Mouse (Mus musculus): ENCODE data around the gene Kdsr. TPM values are rescaled to one million over a fixed set of nuclear protein-coding genes. Genes with fewer than 3 reads are reported as not detected.
"Not testable (repeated sequence)": the region's sequence is repeated elsewhere in the genome, so short reads cannot be mapped to it uniquely, and the experiment has no call there.

The Kdsr gene
- polyA plus RNA-seq, 1 experiment: 9.5 TPM

- DNase-seq (ENCODE audit: low read depth): peak; percentile 31
- peak; percentile 31; the same call in 1 of the 2 replicates for TF ChIP-seq CTCF (IDR thresholded peaks at IDR 0.05; ENCODE audit: borderline replicate concordance, extremely low read depth, insufficient read depth, insufficient read length)
- no peak for TF ChIP-seq POLR2A (IDR thresholded peaks at IDR 0.05; ENCODE audit: borderline replicate concordance, extremely low read depth, insufficient read depth, insufficient read length, poor library complexity, severe bottlenecking)
Observed at GRCm38 (mm10) chr1:106738092-106738491, 21.4 kb downstream of the Kdsr start.

GRCm38 (mm10) chr1:106736211-106736610 is 23.3 kb downstream of the Kdsr start:
- DNase-seq (ENCODE audit: low read depth): no peak
- no peak for TF ChIP-seq POLR2A (IDR thresholded peaks at IDR 0.05; ENCODE audit: borderline replicate concordance, extremely low read depth, insufficient read depth, insufficient read length, poor library complexity, severe bottlenecking)
- no peak for TF ChIP-seq CTCF (IDR thresholded peaks at IDR 0.05; ENCODE audit: borderline replicate concordance, extremely low read depth, insufficient read depth, insufficient read length)

- DNase-seq (ENCODE audit: low read depth): peak; percentile 70
- TF ChIP-seq POLR2A (IDR thresholded peaks at IDR 0.05; ENCODE audit: borderline replicate concordance, extremely low read depth, insufficient read depth, insufficient read length, poor library complexity, severe bottlenecking) (no peak), CTCF (IDR thresholded peaks at IDR 0.05; ENCODE audit: borderline replicate concordance, extremely low read depth, insufficient read depth, insufficient read length) (peak; percentile 76; the same call in 1 of the 2 replicates)
Observed at GRCm38 (mm10) chr1:106735586-106735985, 23.9 kb downstream of the Kdsr start.

GRCm38 (mm10) chr1:106722061-106722460 is 37.5 kb downstream of the Kdsr start:
- TF ChIP-seq POLR2A (IDR thresholded peaks at IDR 0.05; ENCODE audit: borderline replicate concordance, extremely low read depth, insufficient read depth, insufficient read length, poor library complexity, severe bottlenecking) (no peak), CTCF (IDR thresholded peaks at IDR 0.05; ENCODE audit: borderline replicate concordance, extremely low read depth, insufficient read depth, insufficient read length) (no peak)
- no peak for DNase-seq (ENCODE audit: low read depth)

- not testable (repeated sequence) for DNase-seq (ENCODE audit: low read depth)
Observed at GRCm38 (mm10) chr1:106717736-106718135, 41.8 kb downstream of the Kdsr start.

- TF ChIP-seq POLR2A (IDR thresholded peaks at IDR 0.05; ENCODE audit: borderline replicate concordance, extremely low read depth, insufficient read depth, insufficient read length, poor library complexity, severe bottlenecking) (no peak), CTCF (IDR thresholded peaks at IDR 0.05; ENCODE audit: borderline replicate concordance, extremely low read depth, insufficient read depth, insufficient read length) (peak; percentile 85)
- DNase-seq (ENCODE audit: low read depth): peak; percentile 91
Observed at GRCm38 (mm10) chr1:106717071-106717601, 42.4 kb downstream of the Kdsr start.

- TF ChIP-seq CTCF (IDR thresholded peaks at IDR 0.05; ENCODE audit: borderline replicate concordance, extremely low read depth, insufficient read depth, insufficient read length) (no peak), POLR2A (IDR thresholded peaks at IDR 0.05; ENCODE audit: borderline replicate concordance, extremely low read depth, insufficient read depth, insufficient read length, poor library complexity, severe bottlenecking) (no peak)
- no peak for DNase-seq (ENCODE audit: low read depth)
Observed at GRCm38 (mm10) chr1:106716141-106716540, 43.4 kb downstream of the Kdsr start.

GRCm38 (mm10) chr1:106715111-106716083 is 44.1 kb downstream of the Kdsr start:
- no peak for DNase-seq (ENCODE audit: low read depth)
- TF ChIP-seq POLR2A (IDR thresholded peaks at IDR 0.05; ENCODE audit: borderline replicate concordance, extremely low read depth, insufficient read depth, insufficient read length, poor library complexity, severe bottlenecking) (no peak), CTCF (IDR thresholded peaks at IDR 0.05; ENCODE audit: borderline replicate concordance, extremely low read depth, insufficient read depth, insufficient read length) (no peak)

GRCm38 (mm10) chr1:106714530-106714981 is 45.0 kb downstream of the Kdsr start:
- TF ChIP-seq CTCF (IDR thresholded peaks at IDR 0.05; ENCODE audit: borderline replicate concordance, extremely low read depth, insufficient read depth, insufficient read length) (no peak), POLR2A (IDR thresholded peaks at IDR 0.05; ENCODE audit: borderline replicate concordance, extremely low read depth, insufficient read depth, insufficient read length, poor library complexity, severe bottlenecking) (no peak)
- DNase-seq (ENCODE audit: low read depth): peak; percentile 66

- TF ChIP-seq POLR2A (IDR thresholded peaks at IDR 0.05; ENCODE audit: borderline replicate concordance, extremely low read depth, insufficient read depth, insufficient read length, poor library complexity, severe bottlenecking): peak; percentile 59
- no peak for TF ChIP-seq CTCF (IDR thresholded peaks at IDR 0.05; ENCODE audit: borderline replicate concordance, extremely low read depth, insufficient read depth, insufficient read length)
- peak; percentile 89 for DNase-seq (ENCODE audit: low read depth)
Observed at GRCm38 (mm10) chr1:106713621-106714529, 45.7 kb downstream of the Kdsr start, which contains the start of gene Bcl2. Bcl2 (minus strand) TSS chr1:106714274.

- TF ChIP-seq CTCF (IDR thresholded peaks at IDR 0.05; ENCODE audit: borderline replicate concordance, extremely low read depth, insufficient read depth, insufficient read length) (peak; percentile 65), POLR2A (IDR thresholded peaks at IDR 0.05; ENCODE audit: borderline replicate concordance, extremely low read depth, insufficient read depth, insufficient read length, poor library complexity, severe bottlenecking) (no peak)
- DNase-seq (ENCODE audit: low read depth): peak; percentile 51
Observed at GRCm38 (mm10) chr1:106712330-106712729, 47.2 kb downstream of the Kdsr start.
